Mouse (Mus musculus) heart, postnatal 0 days (tissue): ENCODE measurements around the gene Clec2g. TPM values are rescaled to one million over a fixed set of nuclear protein-coding genes. Genes with fewer than 3 reads are reported as not detected.

Experiments used
- ATAC-seq: fragments of 200-750 bp; cut with Nextera tagmentation; 2 replicates; pipeline ENCODE4 v1.8.0; 2017; ENCODE audit warnings: low read depth, moderate number of reproducible peaks, moderate library complexity; ENCODE audit not compliant: insufficient read depth
- DNase-seq: peaks from one replicate; pipeline ENCODE4 v3.0.0-alpha.2; 2016; ENCODE audit warnings: low spot score
- H3K27ac ChIP-seq: fragments of 300-500 bp; sonication (generic); 2 replicates; pipeline ENCODE4 v1.5.1; 2014; ENCODE audit warnings: low read depth, mild to moderate bottlenecking
- H3K27me3 ChIP-seq: fragments of 300-500 bp; sonication (generic); 2 replicates; pipeline ENCODE4 v1.6.1; 2014; ENCODE audit warnings: low read length, mixed read lengths; ENCODE audit not compliant: control insufficient read depth, insufficient read depth
- H3K36me3 ChIP-seq: fragments of 300-500 bp; sonication (generic); replicated peaks from 2 replicates; pipeline ENCODE4 v1.6.1; 2014; ENCODE audit warnings: low read length, mixed read lengths; ENCODE audit not compliant: control insufficient read depth, insufficient read depth
- H3K4me1 ChIP-seq: fragments of 300-500 bp; sonication (generic); 2 replicates; pipeline ENCODE4 v1.6.1; 2014; ENCODE audit warnings: antibody characterized with exemption; ENCODE audit not compliant: control insufficient read depth, insufficient read depth
- H3K4me2 ChIP-seq: fragments of 300-500 bp; sonication (generic); 2 replicates; pipeline ENCODE4 v1.6.1; 2014; ENCODE audit warnings: low read depth, mild to moderate bottlenecking, low read length, moderate library complexity
- H3K4me3 ChIP-seq: fragments of 300-500 bp; sonication (generic); 2 replicates; pipeline ENCODE4 v1.5.1; 2014; ENCODE audit warnings: low read depth, low read length
- H3K9ac ChIP-seq: fragments of 300-500 bp; sonication (generic); replicated peaks from 2 replicates; pipeline ENCODE4 v1.6.1; 2014; ENCODE audit warnings: low read depth, low read length, mixed read lengths
- H3K9me3 ChIP-seq: fragments of 300-500 bp; sonication (generic); replicated peaks from 2 replicates; pipeline ENCODE4 v1.6.1; 2016; ENCODE audit warnings: low read length; ENCODE audit not compliant: control insufficient read depth
- CTCF ChIP-seq: IDR thresholded peaks from 2 replicates; pipeline ENCODE4 v1.5.1; 2016; ENCODE audit warnings: antibody characterized with exemption, control low read depth, low read depth
- EP300 ChIP-seq: IDR thresholded peaks from 2 replicates; pipeline ENCODE4 v1.6.1; 2016; ENCODE audit warnings: antibody characterized with exemption, low read depth
- WGBS: fragments of 180-500 bp; shearing (Covaris S2); extraction: QIAGEN DNeasy Blood & Tissue Kit; methylation state at CpG from one replicate; pipeline ENCODE4 v1.1.7; 2014; 5-methylcytosine and 5-hydroxymethylcytosine counted together
- polyA plus RNA-seq: library from polyadenylated mRNA; unstranded; fragments of >200 nt; fragmentation: Nextera tagmentation; extraction: Ambion mirVana; gene quantifications from 2 replicates; pipeline ENCODE4 v1.2.1, GENCODE M21; 2015
- total RNA-seq: library from RNA; depleted of rRNA; stranded (reverse); fragments of >200 nt; gene quantifications from 2 replicates; pipeline ENCODE4 v1.2.3, GENCODE M21; 2014; ENCODE audit warnings: low replicate concordance

Gene Clec2g
- total and polyA plus RNA-seq, 2 experiments from 2014 or later, result not detected

GRCm38 (mm10) chr6:129012966-129013365 is 78.8 kb downstream of the Clec2g start:
- Histone ChIP-seq H3K4me3 (no peak overlapping the region), H3K4me1 (no peaks in the 10 kb centered on the region), H3K27me3 (no peaks in the 10 kb centered on the region), H3K9me3 (no peaks in the 10 kb centered on the region), H3K9ac (no peak overlapping the region), H3K4me2 (no peak overlapping the region), H3K27ac (no peak overlapping the region), H3K36me3 (no peaks in the 10 kb centered on the region)
- DNase-seq, result no peak
- WGBS, result 36% methylated on average over 1 of the region's 1 CpGs
- ATAC-seq, result no peak
- TF ChIP-seq EP300, result no peak
- TF ChIP-seq CTCF, result no peak

GRCm38 (mm10) chr6:129013762-129014276 is 79.6 kb downstream of the Clec2g start:
- Histone ChIP-seq H3K9ac (no peak overlapping the region), H3K27ac (no peak overlapping the region), H3K27me3 (no peaks in the 10 kb centered on the region), H3K36me3 (no peaks in the 10 kb centered on the region), H3K4me1 (no peaks in the 10 kb centered on the region), H3K4me3 (no peak overlapping the region), H3K9me3 (no peaks in the 10 kb centered on the region), H3K4me2 (no peak overlapping the region)
- ATAC-seq, result no peak
- no peak for TF ChIP-seq CTCF
- no peak for TF ChIP-seq EP300
- WGBS, result 79% methylated on average over 5 of the region's 5 CpGs
- DNase-seq, result no peak

- H3K36me3 ChIP-seq, result no peaks in the 10 kb centered on the region
- WGBS, result 69% methylated on average over 1 of the region's 1 CpGs
- ATAC-seq (no peak), DNase-seq (no peak)
- H3K9me3 ChIP-seq, result no peaks in the 10 kb centered on the region
- H3K9ac ChIP-seq, result no peak overlapping the region
- no peaks in the 10 kb centered on the region for H3K4me1 ChIP-seq
- no peak overlapping the region for H3K27ac ChIP-seq
- H3K4me2 ChIP-seq, result no peak overlapping the region
- no peak for TF ChIP-seq EP300
- TF ChIP-seq CTCF, result no peak
- no peak overlapping the region for H3K4me3 ChIP-seq
- no peaks in the 10 kb centered on the region for H3K27me3 ChIP-seq
These were observed 80.2 kb downstream of the Clec2g start for GRCm38 (mm10) chr6:129014399-129014798.

- H3K27me3 ChIP-seq, result no peaks in the 10 kb centered on the region
- H3K9ac ChIP-seq, result no peak overlapping the region
- no peaks in the 10 kb centered on the region for H3K36me3 ChIP-seq
- TF ChIP-seq CTCF, result no peak
- TF ChIP-seq EP300, result no peak
- H3K4me2 ChIP-seq, result no peak overlapping the region
- ATAC-seq, result no peak
- H3K4me3 ChIP-seq, result no peak overlapping the region
- no peaks in the 10 kb centered on the region for H3K9me3 ChIP-seq
- H3K4me1 ChIP-seq, result no peaks in the 10 kb centered on the region
- H3K27ac ChIP-seq, result no peak overlapping the region
- DNase-seq, result no peak
- 78% methylated on average over 8 of the region's 8 CpGs for WGBS
These were observed 93.5 kb downstream of the Clec2g start for GRCm38 (mm10) chr6:129027451-129028248.

GRCm38 (mm10) chr6:129030175-129030824 is 96.1 kb downstream of the Clec2g start:
- Histone ChIP-seq H3K36me3 (no peaks in the 10 kb centered on the region), H3K4me1 (no peaks in the 10 kb centered on the region), H3K9me3 (no peaks in the 10 kb centered on the region), H3K4me2 (no peak overlapping the region), H3K4me3 (no peak overlapping the region), H3K27me3 (no peaks in the 10 kb centered on the region), H3K9ac (no peak overlapping the region), H3K27ac (no peak overlapping the region)
- DNase-seq (no peak), ATAC-seq (no peak)
- TF ChIP-seq CTCF, result no peak
- no peak for TF ChIP-seq EP300
- 59% methylated on average over 6 of the region's 6 CpGs for WGBS
